Mouse (Mus musculus) neural tube, embryonic 14.5 days (tissue): ENCODE measurements around the gene Rasl11b. TPM values are rescaled to one million over a fixed set of nuclear protein-coding genes. Genes with fewer than 3 reads are reported as not detected.

Source experiments
- ATAC-seq: fragments of 200-750 bp; cut with Nextera tagmentation; 2 replicates; pipeline ENCODE4 v1.8.0; 2017; ENCODE audit warnings: low read depth, mild to moderate bottlenecking, moderate TSS enrichment, moderate library complexity
- H3K27ac ChIP-seq: fragments of 300-500 bp; sonication (generic); 2 replicates; pipeline ENCODE4 v1.5.1; 2014; ENCODE audit warnings: low read depth, mild to moderate bottlenecking, control low read depth, low read length, moderate library complexity, mixed read lengths
- H3K27me3 ChIP-seq: fragments of 300-500 bp; sonication (generic); 2 replicates; pipeline ENCODE4 v1.6.1; 2014; ENCODE audit warnings: low read length; ENCODE audit not compliant: control insufficient read depth, insufficient read depth
- H3K36me3 ChIP-seq: fragments of 300-500 bp; sonication (generic); 2 replicates; pipeline ENCODE4 v1.6.1; 2014; ENCODE audit warnings: low read length, mixed read lengths; ENCODE audit not compliant: control insufficient read depth, insufficient read depth
- H3K4me1 ChIP-seq: fragments of 300-500 bp; sonication (generic); 2 replicates; pipeline ENCODE4 v1.6.1; 2014; ENCODE audit warnings: low read length; ENCODE audit not compliant: control insufficient read depth, insufficient read depth
- H3K4me2 ChIP-seq: fragments of 300-500 bp; sonication (generic); 2 replicates; pipeline ENCODE4 v1.6.1; 2014; ENCODE audit warnings: mild to moderate bottlenecking, low read depth, low read length, control low read depth
- H3K4me3 ChIP-seq: fragments of 300-500 bp; sonication (generic); 2 replicates; pipeline ENCODE4 v1.5.1; 2014; ENCODE audit warnings: low read depth, low read length, control low read depth, mixed read lengths
- H3K9ac ChIP-seq: fragments of 300-500 bp; sonication (generic); replicated peaks from 2 replicates; pipeline ENCODE4 v1.6.1; 2014; ENCODE audit warnings: low read depth, mild to moderate bottlenecking, control low read depth, low read length, mixed read lengths
- H3K9me3 ChIP-seq: fragments of 300-500 bp; sonication (generic); 2 replicates; pipeline ENCODE4 v1.6.1; 2016; ENCODE audit warnings: low read length; ENCODE audit not compliant: control insufficient read depth
- WGBS: fragments of 180-500 bp; shearing (Covaris S2); extraction: QIAGEN DNeasy Blood & Tissue Kit; methylation state at CpG from one replicate; pipeline ENCODE4 v1.1.7; 2014; 5-methylcytosine and 5-hydroxymethylcytosine counted together
- polyA plus RNA-seq: library from polyadenylated mRNA; unstranded; fragments of >200 nt; fragmentation: Nextera tagmentation; extraction: Ambion mirVana; gene quantifications from 2 replicates; pipeline ENCODE4 v1.2.1, GENCODE M21; 2014

The Rasl11b gene
- polyA plus RNA-seq, 1 experiment from 2014 or later = 9.9 TPM

DNA sequence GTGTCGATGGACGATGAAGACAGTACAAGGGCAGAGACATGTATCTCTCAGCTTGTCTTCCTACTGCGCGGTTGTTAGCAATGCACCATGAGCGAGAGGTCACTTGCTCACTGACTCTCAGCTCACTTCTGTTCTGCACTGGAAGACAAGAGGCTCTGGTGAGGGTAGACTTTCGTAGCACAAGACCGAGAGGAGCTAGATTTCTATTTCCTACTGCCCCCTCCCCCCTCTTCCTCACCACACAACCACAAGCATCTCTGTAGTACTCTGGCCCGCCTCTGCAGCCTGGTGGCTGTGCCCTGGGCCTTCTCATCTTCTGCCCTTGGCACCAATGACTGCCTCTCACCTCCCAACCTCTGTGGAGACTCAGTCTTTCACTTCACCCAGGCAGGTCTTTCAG, 5.4 kb downstream of the Rasl11b start:
- Histone ChIP-seq H3K27ac (no peak overlapping the region), H3K4me3 (no peak overlapping the region), H3K36me3 (no peaks in the 10 kb centered on the region), H3K9ac (no peak overlapping the region), H3K4me1 (peaks cover 6% of the 10 kb centered on the region; the same call in 1 of the 2 replicates), H3K4me2 (no peak overlapping the region), H3K9me3 (no peaks in the 10 kb centered on the region), H3K27me3 (no peaks in the 10 kb centered on the region)
- WGBS = 90% methylated on average over 8 of the region's 8 CpGs
- ATAC-seq = no peak

DNA sequence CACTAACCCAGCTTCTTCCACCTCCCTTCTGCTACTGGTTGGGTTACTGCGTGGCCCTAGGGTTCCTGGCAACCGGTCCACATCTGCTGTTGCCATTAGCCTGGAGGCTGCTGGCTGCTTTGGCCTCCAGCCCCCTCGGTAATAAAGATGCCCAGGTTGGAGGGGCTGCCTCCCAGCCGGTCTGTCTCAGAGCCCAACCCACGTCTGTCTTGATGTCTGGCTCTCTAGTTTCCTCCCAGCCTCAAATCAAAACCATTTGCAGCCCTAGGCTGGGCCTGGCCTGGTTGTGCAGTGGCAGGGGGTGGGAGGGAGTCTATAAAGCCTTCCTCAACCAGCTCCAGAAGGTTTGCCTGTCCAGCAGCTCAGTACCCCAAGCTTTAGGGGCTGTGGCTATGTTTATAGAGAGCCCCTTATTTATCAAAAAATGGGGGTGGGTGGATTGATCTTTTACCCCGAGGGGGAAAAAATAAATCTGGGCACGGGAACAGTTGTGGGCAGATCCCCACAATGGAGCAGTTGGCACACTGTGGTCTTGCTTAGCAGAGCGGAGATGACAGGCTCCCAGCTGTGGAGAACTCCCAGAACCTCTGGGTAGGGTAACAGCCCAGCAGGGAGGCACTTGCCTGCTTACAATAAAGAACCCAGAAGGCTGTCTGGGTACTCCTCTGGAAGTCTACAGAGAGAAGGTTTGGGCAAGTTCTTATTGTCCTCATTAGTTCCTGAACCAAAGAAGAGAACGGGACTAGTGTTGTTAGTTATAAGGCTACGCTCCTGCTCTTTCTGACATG, 6.7 kb downstream of the Rasl11b start:
- Histone ChIP-seq H3K9ac (no peak overlapping the region), H3K4me2 (no peak overlapping the region), H3K36me3 (no peaks in the 10 kb centered on the region), H3K4me1 (peaks cover 6% of the 10 kb centered on the region; the same call in 1 of the 2 replicates), H3K4me3 (no peak overlapping the region), H3K9me3 (no peaks in the 10 kb centered on the region), H3K27me3 (no peaks in the 10 kb centered on the region), H3K27ac (no peak overlapping the region)
- no peak for ATAC-seq
- 44% methylated on average over 10 of the region's 10 CpGs for whole genome bisulfite sequencing

DNA sequence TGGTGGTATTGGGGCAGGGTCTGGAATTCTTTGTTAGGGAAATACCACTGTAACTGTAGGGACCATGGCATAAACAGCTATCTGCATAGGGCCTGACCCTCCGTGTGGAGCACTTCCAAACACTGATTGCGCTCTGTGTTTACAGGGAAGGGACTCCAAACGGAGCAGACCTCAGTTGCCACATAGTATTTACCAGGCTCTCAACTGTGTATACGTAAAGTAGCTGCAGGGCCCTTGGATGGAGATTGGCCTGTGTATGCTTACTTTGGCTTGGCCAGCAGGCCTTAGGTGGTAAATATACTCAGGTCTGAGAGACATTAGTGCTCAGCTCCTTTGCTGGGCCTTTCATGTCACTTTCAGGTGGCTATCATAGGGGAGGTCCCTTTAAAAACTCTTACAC, 7.4 kb downstream of the Rasl11b start:
- Histone ChIP-seq H3K4me2 (no peak overlapping the region), H3K4me3 (no peak overlapping the region), H3K36me3 (no peaks in the 10 kb centered on the region), H3K27ac (no peak overlapping the region), H3K27me3 (no peaks in the 10 kb centered on the region), H3K9me3 (no peaks in the 10 kb centered on the region), H3K4me1 (peaks cover 1% of the 10 kb centered on the region; the same call in 1 of the 2 replicates), H3K9ac (no peak overlapping the region)
- ATAC-seq = no peak
- 83% methylated on average over 4 of the region's 4 CpGs for WGBS

DNA sequence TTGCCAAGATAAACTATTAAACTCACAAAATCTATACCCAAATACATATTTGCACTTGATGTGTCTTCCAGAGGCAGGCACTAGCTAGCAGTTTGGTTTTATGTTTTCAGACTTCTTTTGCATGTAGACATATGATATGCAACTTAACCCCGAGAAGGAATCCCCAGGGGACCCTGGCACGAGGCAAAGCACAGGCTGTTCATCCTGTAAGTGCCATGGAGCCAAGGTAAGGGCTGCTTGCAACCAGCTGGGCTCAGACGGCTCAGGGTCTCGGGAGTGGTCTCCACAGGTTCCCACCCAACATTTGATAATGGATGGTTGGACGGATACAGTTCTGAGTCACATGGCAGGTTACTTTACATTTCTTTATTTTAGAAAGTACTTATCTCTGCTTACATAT, 9.4 kb downstream of the Rasl11b start:
- Histone ChIP-seq H3K36me3 (no peaks in the 10 kb centered on the region), H3K9ac (no peak overlapping the region), H3K4me1 (no peaks in the 10 kb centered on the region), H3K27ac (no peak overlapping the region), H3K9me3 (no peaks in the 10 kb centered on the region), H3K27me3 (no peaks in the 10 kb centered on the region), H3K4me2 (no peak overlapping the region), H3K4me3 (no peak overlapping the region)
- 54% methylated on average over 5 of the region's 5 CpGs for WGBS
- ATAC-seq = no peak

DNA sequence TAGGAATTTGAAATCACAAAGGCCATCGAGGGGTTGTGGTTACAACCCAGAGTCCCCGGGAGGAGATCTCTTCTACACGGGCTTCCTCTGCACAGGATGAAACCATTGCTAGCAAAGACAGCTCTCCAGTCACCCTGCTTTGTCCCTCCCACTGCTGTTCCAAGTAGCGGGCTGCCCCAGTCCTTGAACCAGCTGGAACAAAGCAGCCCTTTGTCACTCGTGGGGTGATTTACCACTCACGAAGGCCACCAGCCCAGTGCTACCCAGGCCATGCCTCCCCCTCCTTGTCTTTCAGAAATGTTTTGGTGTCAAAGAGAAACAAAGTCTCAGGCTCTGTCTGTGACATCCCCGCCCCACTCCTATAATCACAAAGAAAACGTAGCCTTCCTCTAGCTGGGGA, 10.4 kb downstream of the Rasl11b start:
- ATAC-seq = peak; percentile 47; the same call in 1 of the 2 replicates
- 12% methylated on average over 8 of the region's 8 CpGs for WGBS
- no peak overlapping the region for H3K9ac ChIP-seq
- no peaks in the 10 kb centered on the region for H3K9me3 ChIP-seq
- H3K4me2 ChIP-seq = no peak overlapping the region
- H3K27ac ChIP-seq = no peak overlapping the region
- H3K4me3 ChIP-seq = no peak overlapping the region
- H3K4me1 ChIP-seq = no peaks in the 10 kb centered on the region
- no peaks in the 10 kb centered on the region for H3K27me3 ChIP-seq
- H3K36me3 ChIP-seq = no peaks in the 10 kb centered on the region

DNA sequence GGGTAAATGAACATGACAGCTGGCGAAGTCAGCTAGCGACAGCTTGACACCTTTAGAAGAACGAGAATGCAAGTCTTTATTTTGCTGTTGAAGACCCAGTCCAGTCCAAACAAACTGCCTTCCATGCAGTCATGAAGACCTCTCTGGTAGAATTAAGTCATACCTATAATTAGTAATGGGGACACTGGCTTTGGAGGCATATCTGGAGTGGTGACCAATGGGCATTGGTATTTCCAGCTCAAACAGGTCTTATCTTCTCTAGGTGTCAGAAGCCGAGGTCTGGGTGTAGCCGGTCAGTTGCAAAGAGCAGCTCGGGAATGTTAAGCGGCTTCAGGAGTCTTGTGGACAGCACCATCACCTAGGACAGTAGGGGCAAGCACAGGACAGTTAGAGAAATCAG, 11.0 kb downstream of the Rasl11b start:
- 82% methylated on average over 7 of the region's 7 CpGs for WGBS
- no peak overlapping the region for H3K27ac ChIP-seq
- no peak overlapping the region for H3K4me3 ChIP-seq
- no peak overlapping the region for H3K4me2 ChIP-seq
- no peaks in the 10 kb centered on the region for H3K9me3 ChIP-seq
- no peaks in the 10 kb centered on the region for H3K36me3 ChIP-seq
- H3K4me1 ChIP-seq = no peaks in the 10 kb centered on the region
- ATAC-seq = no peak
- no peak overlapping the region for H3K9ac ChIP-seq
- H3K27me3 ChIP-seq = no peaks in the 10 kb centered on the region

DNA sequence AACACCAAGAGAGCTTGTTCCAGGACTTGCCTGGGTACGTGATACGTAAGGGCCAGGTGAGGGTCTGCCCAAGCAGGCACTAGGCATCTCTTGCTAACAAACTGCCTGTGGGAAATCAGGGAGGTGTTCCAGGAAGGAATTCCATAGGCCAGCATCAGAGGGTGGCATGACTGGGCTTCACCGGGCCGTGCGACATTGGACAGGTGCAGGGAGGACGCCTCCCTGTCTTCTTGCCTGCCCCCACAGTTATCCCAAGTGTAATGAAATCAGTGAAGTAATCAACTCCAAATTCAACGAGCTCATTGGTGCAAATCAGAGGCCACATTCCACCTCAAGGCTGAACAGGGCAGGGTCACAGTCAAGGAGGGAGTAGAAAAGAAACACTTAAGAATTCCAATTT, 11.6 kb downstream of the Rasl11b start:
- Histone ChIP-seq H3K4me3 (no peak overlapping the region), H3K4me1 (no peaks in the 10 kb centered on the region), H3K9ac (no peak overlapping the region), H3K36me3 (no peaks in the 10 kb centered on the region), H3K27me3 (no peaks in the 10 kb centered on the region), H3K4me2 (no peak overlapping the region), H3K9me3 (no peaks in the 10 kb centered on the region), H3K27ac (no peak overlapping the region)
- WGBS = 94% methylated on average over 7 of the region's 7 CpGs
- no peak for ATAC-seq

DNA sequence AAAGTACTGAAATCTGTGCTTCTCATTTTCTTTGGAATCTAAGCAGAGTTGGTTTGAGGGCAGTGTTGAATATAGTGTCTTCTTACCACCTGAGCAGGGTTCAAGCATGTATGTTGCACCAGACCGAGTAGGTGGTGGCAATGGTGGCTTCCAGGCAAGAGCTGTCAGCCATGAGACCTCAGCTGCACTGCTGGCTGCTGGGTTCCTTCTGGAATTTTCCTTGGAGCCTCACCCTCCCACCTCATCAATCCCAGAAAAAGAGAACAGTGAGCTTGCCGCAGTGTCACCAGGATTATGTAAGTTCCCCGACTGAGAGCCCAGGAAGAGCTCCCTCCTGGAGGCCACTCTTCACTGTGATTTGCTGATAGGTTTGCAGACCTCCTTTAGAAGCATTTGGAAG, 12.1 kb downstream of the Rasl11b start:
- WGBS = 87% methylated on average over 3 of the region's 3 CpGs
- Histone ChIP-seq H3K27ac (no peak overlapping the region), H3K4me2 (no peak overlapping the region), H3K9ac (no peak overlapping the region), H3K27me3 (no peaks in the 10 kb centered on the region), H3K4me1 (no peaks in the 10 kb centered on the region), H3K4me3 (no peak overlapping the region), H3K36me3 (no peaks in the 10 kb centered on the region), H3K9me3 (no peaks in the 10 kb centered on the region)
- ATAC-seq = no peak

DNA sequence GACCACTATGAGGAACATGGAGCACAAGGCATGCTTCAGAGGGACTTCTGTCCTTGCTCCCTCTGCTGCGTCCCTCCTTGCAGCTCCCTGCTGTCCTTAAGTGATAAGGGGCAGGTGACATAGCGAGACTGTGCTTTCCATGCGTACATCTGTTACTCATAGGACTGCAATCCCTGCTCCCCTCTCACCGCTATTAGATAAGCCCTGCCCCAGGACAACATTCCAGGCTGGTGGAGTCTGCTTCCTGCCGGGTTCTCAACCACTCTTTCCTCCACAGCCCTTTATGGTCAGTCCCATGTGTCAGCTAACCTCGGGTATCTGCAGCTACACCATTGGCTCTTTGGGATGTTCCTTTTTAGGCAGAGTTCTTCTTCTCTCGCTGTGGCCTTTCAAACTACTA, 13.4 kb downstream of the Rasl11b start:
- Histone ChIP-seq H3K4me3 (no peak overlapping the region), H3K27me3 (no peaks in the 10 kb centered on the region), H3K9me3 (no peaks in the 10 kb centered on the region), H3K4me2 (no peak overlapping the region), H3K36me3 (no peaks in the 10 kb centered on the region), H3K27ac (no peak overlapping the region), H3K4me1 (no peaks in the 10 kb centered on the region), H3K9ac (no peak overlapping the region)
- ATAC-seq = no peak
- 71% methylated on average over 7 of the region's 7 CpGs for WGBS
